Mouse (Mus musculus) lung, postnatal 25 days (tissue): Measurements from ENCODE around the gene Usp18.

ENCODE experiments used
- DNase-seq: peaks from one replicate; pipeline ENCODE4 v3.0.0; 2022; ENCODE audit warnings: low spot score

Gene Usp18

DNA sequence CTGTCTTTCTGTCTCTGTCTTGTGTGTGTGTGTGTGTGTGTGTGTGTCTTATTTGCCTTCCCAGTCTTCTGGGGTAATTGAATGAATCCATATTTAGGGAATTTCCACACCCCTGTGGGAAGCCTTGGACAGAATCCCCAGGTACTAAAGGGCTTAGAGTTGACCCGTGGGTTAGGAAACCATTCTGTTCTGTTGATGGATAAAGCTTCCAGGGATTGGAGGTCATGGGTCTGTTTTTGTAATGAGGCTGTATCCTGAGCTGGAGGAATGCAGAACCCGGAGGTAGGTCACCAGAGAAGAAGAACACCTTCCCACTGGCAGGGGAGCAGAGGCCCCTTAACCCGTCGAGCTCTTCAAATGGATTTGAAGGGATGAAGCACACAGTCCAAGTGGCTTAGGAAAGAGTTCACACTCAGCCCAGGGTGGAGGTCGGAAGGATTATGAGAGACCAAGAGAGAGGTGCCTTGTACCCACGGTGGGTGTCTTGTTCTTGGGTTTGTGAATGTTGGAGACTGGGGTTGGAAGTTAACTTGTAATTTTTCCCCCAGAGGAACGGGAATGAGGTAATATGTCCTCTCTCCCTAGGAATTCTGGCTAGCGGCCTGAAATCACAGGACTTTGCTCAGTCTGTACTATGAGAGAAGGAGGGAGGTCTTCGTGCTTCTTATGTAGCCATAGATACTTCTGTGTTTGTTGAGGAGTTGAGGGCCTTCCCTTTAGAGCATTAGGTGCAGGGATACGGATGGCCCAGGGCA, 57.9 kb downstream of the Usp18 start:
- no peak for DNase-seq

- no peak for DNase-seq
Observed at GRCm38 (mm10) chr6:121304630-121305029, 58.9 kb downstream of the Usp18 start.

GRCm38 (mm10) chr6:121305571-121305970, 59.9 kb downstream of the Usp18 start:
- DNase-seq = no peak

DNA sequence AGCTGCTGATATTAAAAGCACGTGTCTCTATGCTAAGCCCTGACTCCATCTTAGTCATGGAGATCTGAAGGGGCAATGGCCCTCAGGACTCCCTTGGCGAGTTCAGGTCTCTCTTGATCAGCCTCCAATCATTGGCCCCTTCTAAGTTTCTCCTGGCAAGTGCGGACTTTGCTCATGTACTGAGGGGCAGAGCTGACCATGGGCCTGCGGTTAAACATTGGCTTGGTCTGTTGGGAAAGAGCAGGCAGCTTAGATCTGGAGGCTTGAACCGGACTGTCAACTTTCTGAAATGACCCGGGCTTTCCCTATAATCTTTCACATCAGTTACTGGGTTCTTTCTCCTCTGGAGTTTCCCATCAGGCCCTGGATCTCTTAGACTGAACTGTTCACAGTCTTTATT, 65.3 kb downstream of the Usp18 start:
- DNase-seq = no peak

GRCm38 (mm10) chr6:121319099-121319498, 73.4 kb downstream of the Usp18 start:
- no peak for DNase-seq
